Mouse (Mus musculus) hindbrain, embryonic 11.5 days (tissue): Measurements from ENCODE around the gene Sftpa1. TPM values are rescaled to one million over a fixed set of nuclear protein-coding genes. Genes with fewer than 3 reads are reported as not detected.

Source experiments
- ATAC-seq: fragments of 200-750 bp; cut with Nextera tagmentation; 2 replicates; pipeline ENCODE4 v1.8.0; 2017; ENCODE audit warnings: mild to moderate bottlenecking, moderate TSS enrichment, moderate library complexity; ENCODE audit not compliant: low FRiP score
- DNase-seq: peaks from one replicate; pipeline ENCODE4 v3.0.0-alpha.2; 2015; ENCODE audit warnings: low spot score
- H3K27ac ChIP-seq: fragments of 300-500 bp; sonication (generic); 2 replicates; pipeline ENCODE4 v1.5.1; 2014; ENCODE audit warnings: mild to moderate bottlenecking, low read depth, low read length
- H3K27me3 ChIP-seq: fragments of 300-500 bp; sonication (generic); 2 replicates; pipeline ENCODE4 v1.6.1; 2014; ENCODE audit warnings: mild to moderate bottlenecking, low read length, moderate library complexity, mixed read lengths; ENCODE audit not compliant: control insufficient read depth, insufficient read depth
- H3K36me3 ChIP-seq: fragments of 300-500 bp; sonication (generic); 2 replicates; pipeline ENCODE4 v1.6.1; 2014; ENCODE audit warnings: mild to moderate bottlenecking, low read length, moderate library complexity, mixed read lengths; ENCODE audit not compliant: control insufficient read depth, insufficient read depth
- H3K4me1 ChIP-seq: fragments of 300-500 bp; sonication (generic); replicated peaks from 2 replicates; pipeline ENCODE4 v1.6.1; 2014; ENCODE audit warnings: low read length, mixed read lengths; ENCODE audit not compliant: control insufficient read depth, insufficient read depth
- H3K4me2 ChIP-seq: fragments of 300-500 bp; sonication (generic); replicated peaks from 2 replicates; pipeline ENCODE4 v1.6.1; 2014; ENCODE audit warnings: mild to moderate bottlenecking, low read depth, low read length
- H3K4me3 ChIP-seq: fragments of 300-500 bp; sonication (generic); 2 replicates; pipeline ENCODE4 v1.5.1; 2014; ENCODE audit warnings: low read depth, low read length
- H3K9ac ChIP-seq: fragments of 300-500 bp; sonication (generic); 2 replicates; pipeline ENCODE4 v1.6.1; 2014; ENCODE audit warnings: low read depth, low read length
- H3K9me3 ChIP-seq: fragments of 300-500 bp; sonication (generic); 2 replicates; pipeline ENCODE4 v1.6.1; 2016; ENCODE audit warnings: low read length; ENCODE audit not compliant: control insufficient read depth
- WGBS: fragments of 180-500 bp; shearing (Covaris S2); extraction: QIAGEN DNeasy Blood & Tissue Kit; methylation state at CpG from one replicate; pipeline ENCODE4 v1.1.7; 2014; 5-methylcytosine and 5-hydroxymethylcytosine counted together
- polyA plus RNA-seq: library from polyadenylated mRNA; unstranded; fragments of >200 nt; fragmentation: Nextera tagmentation; extraction: Ambion mirVana; gene quantifications from 2 replicates; pipeline ENCODE4 v1.2.1, GENCODE M21; 2014

Sftpa1 gene
- polyA plus RNA-seq: not detected in 2 replicates

DNA sequence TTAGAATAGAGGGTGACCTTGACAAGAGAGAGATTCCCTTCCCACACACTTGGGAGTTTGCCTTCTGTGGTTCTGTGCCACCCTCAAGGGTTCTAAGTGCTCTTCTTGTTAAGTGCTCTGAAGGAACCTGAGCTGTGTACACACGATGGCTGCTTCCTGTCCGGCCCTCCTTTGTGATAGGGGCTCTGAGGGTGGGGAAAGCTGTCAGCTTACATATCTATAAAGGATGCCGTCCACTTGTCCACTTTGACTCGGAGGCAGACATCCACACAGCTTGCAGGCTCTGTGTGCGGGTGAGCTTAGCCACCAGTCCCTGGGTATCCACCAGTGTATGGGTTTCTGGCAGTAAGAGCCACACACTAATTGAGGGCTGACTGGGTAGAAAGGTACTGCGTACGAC, at the start of gene Sftpa1:
Gene Sftpa1, plus strand, starts transcription at position 243 of the 400 bp plus-strand sequence.
- no peak within 1 kb of the TSS for H3K27ac ChIP-seq
- no peaks in the 10 kb centered on the region for H3K36me3 ChIP-seq
- H3K4me3 ChIP-seq: no peak within 1 kb of the TSS
- H3K4me2 ChIP-seq: no peak within 1 kb of the TSS
- H3K4me1 ChIP-seq: no peaks in the 10 kb centered on the region
- no peaks in the 10 kb centered on the region for H3K27me3 ChIP-seq
- no peaks in the 10 kb centered on the region for H3K9me3 ChIP-seq
- DNase-seq: no peak
- no peak for ATAC-seq
- WGBS: 89% methylated on average over 7 of the region's 7 CpGs
- H3K9ac ChIP-seq: no peak within 1 kb of the TSS

DNA sequence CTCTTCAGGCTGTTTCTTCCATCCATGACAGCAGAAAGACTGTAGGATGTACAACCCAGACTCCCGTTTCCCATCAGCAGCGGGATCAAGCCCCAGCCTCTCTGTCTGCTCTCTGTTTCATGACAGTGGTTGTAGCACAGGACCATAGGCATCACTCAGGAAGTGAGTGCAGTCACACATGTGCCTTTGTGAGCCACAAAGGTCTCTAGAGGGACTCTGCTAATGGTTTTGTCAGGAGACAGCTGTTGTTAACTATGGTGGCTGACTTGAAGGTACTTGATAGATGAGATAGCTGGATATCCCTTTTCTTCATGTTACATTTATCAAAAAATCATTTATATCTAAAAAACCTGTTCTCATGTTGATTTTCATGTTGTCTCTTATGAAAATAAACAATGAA, 49.2 kb upstream of the Sftpa1 start:
- Histone ChIP-seq H3K4me1 (no peaks in the 10 kb centered on the region), H3K27me3 (no peaks in the 10 kb centered on the region), H3K36me3 (no peaks in the 10 kb centered on the region), H3K4me3 (no peak overlapping the region), H3K9me3 (no peaks in the 10 kb centered on the region), H3K4me2 (no peak overlapping the region), H3K27ac (no peak overlapping the region), H3K9ac (no peak overlapping the region)
- ATAC-seq (no peak), DNase-seq (no peak)
- 82% methylated on average over 2 of the region's 2 CpGs for WGBS

DNA sequence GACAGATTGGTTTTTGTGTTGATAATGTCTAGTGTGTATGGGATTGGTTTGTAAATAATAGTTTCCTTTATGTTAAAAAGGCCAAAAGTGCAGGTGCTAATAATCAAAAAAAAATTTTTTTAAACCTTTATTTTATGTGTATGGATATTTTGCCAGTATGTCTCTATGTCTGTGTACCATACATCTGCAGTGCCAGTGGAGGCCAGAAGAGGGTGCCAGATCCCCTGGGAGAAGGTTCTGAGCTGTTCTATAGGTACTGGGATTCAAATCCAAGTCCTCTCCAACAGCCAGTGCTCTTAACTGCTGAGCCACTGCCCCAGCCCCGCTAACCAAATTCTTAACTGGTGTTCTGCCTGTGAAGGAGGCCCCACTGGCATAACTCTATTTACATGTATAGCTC, 44.1 kb upstream of the Sftpa1 start:
- Histone ChIP-seq H3K4me2 (no peak overlapping the region), H3K27ac (no peak overlapping the region), H3K27me3 (no peaks in the 10 kb centered on the region), H3K36me3 (no peaks in the 10 kb centered on the region), H3K9ac (no peak overlapping the region), H3K9me3 (no peaks in the 10 kb centered on the region), H3K4me3 (no peak overlapping the region), H3K4me1 (no peaks in the 10 kb centered on the region)
- 83% methylated on average over 1 of the region's 1 CpGs for WGBS
- ATAC-seq (no peak), DNase-seq (peak; percentile 15)

DNA sequence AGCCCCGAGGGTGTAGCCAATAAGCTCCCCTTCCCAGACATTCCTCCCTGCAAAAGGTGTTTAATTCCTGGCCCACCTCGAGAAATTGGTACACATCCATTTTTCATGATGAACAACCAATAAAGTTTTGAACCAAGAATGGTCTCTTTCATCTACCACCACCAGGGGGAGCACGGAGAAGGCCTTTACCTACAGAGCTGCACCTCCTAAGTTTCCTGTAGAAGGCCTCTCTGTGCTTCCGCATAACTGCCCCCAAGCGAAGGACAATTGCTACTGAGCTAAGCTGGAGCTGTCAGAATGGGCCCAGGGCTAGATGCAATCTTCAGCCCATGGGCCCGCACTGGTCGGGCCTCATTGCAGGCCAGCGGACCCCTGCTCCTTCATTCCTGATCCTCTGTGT, 40.8 kb upstream of the Sftpa1 start:
- no peaks in the 10 kb centered on the region for H3K36me3 ChIP-seq
- no peak for ATAC-seq

DNA sequence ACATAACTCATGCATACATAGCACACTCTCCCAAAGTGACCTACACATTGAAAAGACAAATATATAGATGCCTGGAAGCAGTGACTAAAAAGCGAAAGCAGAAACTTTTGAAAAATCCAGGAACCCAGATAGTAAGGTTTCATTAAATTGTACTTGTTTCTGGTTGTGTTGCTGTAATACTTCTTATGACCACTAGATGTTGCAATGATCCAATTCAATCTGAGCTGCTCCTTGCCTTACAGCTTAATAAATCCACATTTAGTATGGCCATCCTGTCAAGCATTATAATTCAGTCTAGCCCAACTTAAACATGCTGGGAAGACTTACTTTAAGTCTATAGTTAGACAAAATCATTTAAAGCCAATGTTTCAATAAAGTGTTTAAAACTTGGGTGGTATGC, 37.5 kb upstream of the Sftpa1 start:
- WGBS: 64% methylated on average over 1 of the region's 1 CpGs
- no peaks in the 10 kb centered on the region for H3K9me3 ChIP-seq
- no peak overlapping the region for H3K4me3 ChIP-seq
- no peak overlapping the region for H3K27ac ChIP-seq
- H3K36me3 ChIP-seq: no peaks in the 10 kb centered on the region
- H3K4me2 ChIP-seq: no peak overlapping the region
- no peak for ATAC-seq
- no peaks in the 10 kb centered on the region for H3K27me3 ChIP-seq
- H3K9ac ChIP-seq: no peak overlapping the region
- no peak for DNase-seq
- no peaks in the 10 kb centered on the region for H3K4me1 ChIP-seq

More for the DNA sequence above, 40.8 kb upstream of the Sftpa1 start:
- peak; percentile 27 for DNase-seq
- no peaks in the 10 kb centered on the region for H3K9me3 ChIP-seq
- 49% methylated on average over 8 of the region's 8 CpGs for WGBS
- no peak overlapping the region for H3K9ac ChIP-seq
- H3K4me1 ChIP-seq: no peaks in the 10 kb centered on the region
- H3K4me3 ChIP-seq: no peak overlapping the region
- no peak overlapping the region for H3K4me2 ChIP-seq
- no peaks in the 10 kb centered on the region for H3K27me3 ChIP-seq
- H3K27ac ChIP-seq: no peak overlapping the region

DNA sequence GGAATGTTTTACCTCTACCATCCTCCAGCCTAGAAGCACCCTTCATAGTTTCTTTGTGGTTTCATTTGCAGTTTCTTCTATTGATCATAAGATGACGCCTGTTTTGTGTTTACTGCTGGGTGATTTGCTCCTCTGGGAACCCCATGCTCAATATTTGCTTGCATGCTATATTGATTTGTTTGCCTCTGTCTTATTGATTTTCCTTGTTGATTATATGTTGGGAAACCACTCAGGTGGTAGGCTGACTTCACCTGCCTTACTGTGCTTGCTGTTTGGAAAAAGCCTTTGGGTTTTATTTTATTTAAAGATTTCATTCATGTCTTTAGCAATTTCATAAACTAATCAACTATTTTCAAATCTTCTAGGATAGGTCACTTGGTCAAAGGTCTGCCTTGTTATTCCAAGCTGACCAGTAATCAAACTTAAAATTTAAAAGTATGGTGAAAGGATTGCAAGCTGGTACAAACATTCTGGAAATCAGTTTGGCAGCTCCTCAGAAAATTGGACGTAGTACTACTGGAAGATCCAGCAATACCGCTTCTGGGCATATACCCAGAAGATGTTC, 35.2 kb upstream of the Sftpa1 start:
- Histone ChIP-seq H3K27ac (no peak overlapping the region), H3K36me3 (no peaks in the 10 kb centered on the region), H3K4me2 (no peak overlapping the region), H3K9me3 (no peaks in the 10 kb centered on the region), H3K4me1 (no peaks in the 10 kb centered on the region), H3K9ac (no peak overlapping the region), H3K27me3 (no peaks in the 10 kb centered on the region), H3K4me3 (no peak overlapping the region)
- 89% methylated on average over 3 of the region's 3 CpGs for WGBS
- no peak for DNase-seq
- ATAC-seq: no peak

DNA sequence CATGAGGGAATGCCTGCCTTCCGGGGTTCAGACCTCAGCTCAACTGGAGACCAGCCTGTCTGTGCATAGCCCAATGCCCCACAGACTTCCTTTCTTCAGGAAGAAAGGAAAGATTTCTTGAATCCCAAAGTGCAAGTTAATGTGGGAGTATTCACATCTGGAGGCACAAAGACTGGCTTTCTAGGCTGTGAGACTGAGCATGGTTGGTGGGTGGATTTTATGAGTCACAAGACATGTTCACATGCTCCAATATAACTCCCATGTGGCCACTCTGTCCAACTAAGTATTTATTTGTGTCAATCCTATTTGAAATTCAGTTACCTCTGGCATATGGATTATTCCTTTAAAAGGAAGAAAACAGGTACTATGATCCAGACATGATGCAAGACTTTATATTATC, 32.9 kb upstream of the Sftpa1 start:
- 95% methylated on average over 1 of the region's 1 CpGs for WGBS

DNA sequence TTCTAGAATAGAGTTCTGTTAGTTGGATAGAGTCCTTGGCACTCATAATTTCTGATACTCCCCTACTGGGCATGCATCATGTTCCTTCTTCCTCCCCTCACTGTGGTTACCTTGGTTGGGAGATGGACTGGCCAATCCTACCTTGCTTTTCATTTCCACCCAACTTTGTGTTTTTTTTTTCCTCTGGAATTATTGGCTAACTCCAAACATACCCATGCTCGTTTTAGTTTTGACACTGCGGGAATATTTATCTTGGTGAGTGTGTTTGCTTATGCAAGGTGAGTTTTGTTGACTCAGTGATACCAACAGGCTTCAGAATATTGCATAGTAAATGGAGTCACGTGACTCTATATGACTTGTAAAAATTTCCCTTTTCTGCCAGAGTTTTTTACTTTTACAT, 30.9 kb upstream of the Sftpa1 start:
- ATAC-seq (no peak), DNase-seq (no peak)
- Histone ChIP-seq H3K4me1 (no peaks in the 10 kb centered on the region), H3K4me3 (no peak overlapping the region), H3K27me3 (no peaks in the 10 kb centered on the region), H3K27ac (no peak overlapping the region), H3K9ac (no peak overlapping the region), H3K9me3 (no peaks in the 10 kb centered on the region), H3K4me2 (no peak overlapping the region), H3K36me3 (no peaks in the 10 kb centered on the region)
- WGBS: 82% methylated on average over 3 of the region's 3 CpGs

More for the DNA sequence above, 32.9 kb upstream of the Sftpa1 start:
- no peak for ATAC-seq
- DNase-seq: no peak
- Histone ChIP-seq H3K9me3 (no peaks in the 10 kb centered on the region), H3K9ac (no peak overlapping the region), H3K4me3 (no peak overlapping the region), H3K4me1 (no peaks in the 10 kb centered on the region), H3K27me3 (no peaks in the 10 kb centered on the region), H3K27ac (no peak overlapping the region), H3K4me2 (no peak overlapping the region), H3K36me3 (no peaks in the 10 kb centered on the region)

DNA sequence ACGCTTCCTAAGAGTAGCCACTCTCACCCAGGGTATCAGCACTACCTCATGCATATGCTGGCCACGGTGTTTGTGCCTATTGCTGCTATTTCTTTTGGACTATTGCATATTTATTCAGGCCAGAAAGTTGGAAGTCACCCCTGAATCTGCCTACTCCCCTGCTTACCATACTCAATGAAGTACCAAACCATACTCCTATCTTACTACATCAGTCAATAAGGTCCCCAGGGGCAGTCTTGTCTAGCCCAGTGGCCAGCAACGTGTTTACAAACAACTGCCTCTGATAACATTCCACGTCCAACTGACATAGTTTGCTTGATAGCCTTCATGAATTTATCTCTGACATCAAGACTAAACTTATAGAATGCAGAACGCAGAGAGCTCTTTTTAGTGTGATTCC, 30.3 kb upstream of the Sftpa1 start:
- ATAC-seq: no peak
- H3K36me3 ChIP-seq: no peaks in the 10 kb centered on the region

More for the DNA sequence above, 30.3 kb upstream of the Sftpa1 start:
- DNase-seq: no peak
- Histone ChIP-seq H3K27ac (no peak overlapping the region), H3K4me3 (no peak overlapping the region), H3K9ac (no peak overlapping the region), H3K4me2 (no peak overlapping the region), H3K9me3 (no peaks in the 10 kb centered on the region), H3K27me3 (no peaks in the 10 kb centered on the region), H3K4me1 (no peaks in the 10 kb centered on the region)
- 92% methylated on average over 5 of the region's 5 CpGs for WGBS
